In genomic region chr11:100490951-100491350, GRCm38 (mm10) we compare ENCODE assay signal across 1 mouse cellular context.
A peak's percentile ranks its signal among the peaks of the same experiment; 100 is the strongest.
TF ChIP-seq lines count a peak whose summit lies in the region.

No protein-coding gene starts in this region.

TF ChIP-seq in MEL, 35 proteins besides CTCF, POLR2A, EP300 and RAD21:
- TF ChIP-seq BHLHE40 (IDR thresholded peaks at IDR 0.05; ENCODE audit: borderline replicate concordance, low read depth, low read length) (no peak), KAT2A (conservative IDR thresholded peaks at IDR 0.05; ENCODE audit: low read depth, low read length) (no peak), MYB (IDR thresholded peaks at IDR 0.05; ENCODE audit: low read depth, low read length) (no peak), ZNF384 (IDR thresholded peaks at IDR 0.05; ENCODE audit: low read depth, low read length) (no peak), ZKSCAN1 (IDR thresholded peaks at IDR 0.05; ENCODE audit: low read depth, low read length) (no peak), MAX (IDR thresholded peaks at IDR 0.05; ENCODE audit: low read length) (peak; percentile 50; the same call in 1 of the 2 replicates), POLR2AphosphoS2 (IDR thresholded peaks at IDR 0.05; ENCODE audit: low read length) (no peak), POLR2AphosphoS5 (IDR thresholded peaks at IDR 0.05; ENCODE audit: borderline replicate concordance, low read depth, low read length) (no peak), NELFE (IDR thresholded peaks at IDR 0.05; ENCODE audit: low read depth, low read length) (no peak), MEF2A (IDR thresholded peaks at IDR 0.05; ENCODE audit: extremely low read depth, insufficient replicate concordance, low read depth, low read length, poor library complexity, severe bottlenecking) (no peak), TAL1 (IDR thresholded peaks at IDR 0.05; ENCODE audit: low read length) (no peak), E2F4 (IDR thresholded peaks at IDR 0.05; ENCODE audit: borderline replicate concordance, low read depth, low read length) (no peak), ZC3H11A (IDR thresholded peaks at IDR 0.05; ENCODE audit: low read depth, low read length) (peak; percentile 36), UBTF (IDR thresholded peaks at IDR 0.05; ENCODE audit: borderline replicate concordance, insufficient read depth, low read depth, low read length) (no peak), MYC (IDR thresholded peaks at IDR 0.05; ENCODE audit: low read depth, low read length) (peak; percentile 91), SMC3 (IDR thresholded peaks at IDR 0.05; ENCODE audit: low read depth, low read length) (peak; percentile 75), NRF1 (IDR thresholded peaks at IDR 0.05; ENCODE audit: insufficient read depth, low read depth, low read length, poor library complexity, severe bottlenecking) (no peak), MAZ (IDR thresholded peaks at IDR 0.05; ENCODE audit: low read depth, low read length) (no peak), USF2 (IDR thresholded peaks at IDR 0.05; ENCODE audit: borderline replicate concordance in 1 of 2, insufficient read depth in 1 of 2, low read depth in 1 of 2, low read length in 2 of 2) (no peak), HCFC1 (IDR thresholded peaks at IDR 0.05; ENCODE audit: low read depth, low read length) (no peak), TBP (IDR thresholded peaks at IDR 0.05; ENCODE audit: low read depth, low read length) (no peak)
